9 mouse cellular contexts compared by ENCODE assay signal in the genomic region with DNA sequence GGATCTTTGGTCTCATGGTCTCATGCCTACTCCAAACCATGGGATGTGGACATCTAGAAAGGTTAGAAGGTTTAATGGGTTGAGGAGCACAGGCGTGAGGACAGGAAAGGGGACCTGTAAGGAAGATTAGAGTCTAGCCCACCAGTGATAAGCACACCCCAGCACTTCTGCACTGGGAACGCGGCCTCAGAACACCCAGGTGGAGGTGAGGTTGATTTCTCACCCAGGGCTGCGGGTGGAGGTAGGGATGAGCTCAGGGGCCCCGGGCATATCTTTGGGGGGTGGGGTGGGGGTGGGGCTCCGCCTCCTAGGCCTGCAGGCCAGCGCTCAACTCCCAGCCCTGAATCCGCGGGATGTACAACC. TPM values are rescaled to one million over a fixed set of nuclear protein-coding genes. Genes with fewer than 3 reads are reported as not detected.
A peak's percentile ranks its signal among the peaks of the same experiment; 100 is the strongest.
DNase-seq lines count a peak whose midpoint lies in the region; ATAC-seq lines count a peak whose summit lies in the region.
"Had no signal": no experiment of that assay in that cellular context is flagged by ENCODE, and none has a peak within 500 bp of the region (broad histone marks: within the 10 kb centered on the region; RNA-seq: fewer than 3 reads in every experiment).

No protein-coding gene starts in this region.

- H3K27ac ChIP-seq in kidney, embryonic 14.5 days (ENCODE audit: low read depth, low read length), result peak overlapping the region; percentile 80; the same call in 1 of the 2 replicates
- H3K27ac ChIP-seq in brown adipose tissue, adult 24 weeks (replicated peaks; ENCODE audit: low read depth, low read length), result no peak overlapping the region
- no peak overlapping the region; the same call in 1 of the 2 replicates for H3K27ac ChIP-seq in hindbrain, embryonic 13.5 days
- no peak overlapping the region for H3K27ac ChIP-seq in midbrain, embryonic 13.5 days

- 0 out of 2 replicates have a peak, but pooled peaks cover 3% of the 10 kb centered on the region for H3K27me3 ChIP-seq in kidney, embryonic 14.5 days (ENCODE audit: control insufficient read depth, insufficient read depth, low read length)
- peaks cover 27% of the 10 kb centered on the region for H3K27me3 ChIP-seq in hindbrain, embryonic 13.5 days
- peaks cover 36% of the 10 kb centered on the region for H3K27me3 ChIP-seq in midbrain, embryonic 13.5 days

- no peak for DNase-seq in kidney, postnatal 4 days
- DNase-seq in layer of hippocampus, postnatal 10 days (ENCODE audit: low spot score in 2 of 2), result no peak
- no peak for DNase-seq in thymus, postnatal 25 days
- DNase-seq in urinary bladder, postnatal 14 days (ENCODE audit: low spot score), result no peak

- H3K4me3 ChIP-seq in kidney, embryonic 14.5 days (ENCODE audit: low read length), result peak overlapping the region; percentile 82
- H3K4me3 ChIP-seq in brown adipose tissue, adult 24 weeks (ENCODE audit: insufficient read depth, low read depth, low read length), result peak overlapping the region; percentile 78
- H3K4me3 ChIP-seq in hindbrain, embryonic 13.5 days, result peak overlapping the region; percentile 73
- H3K4me3 ChIP-seq in midbrain, embryonic 13.5 days (replicated peaks), result peak overlapping the region; percentile 72

- ATAC-seq in kidney, embryonic 14.5 days (ENCODE audit: low FRiP score, low TSS enrichment), result no peak; the same call in 1 of the 2 replicates
- peak; percentile 55; the same call in 1 of the 2 replicates for ATAC-seq in hindbrain, embryonic 13.5 days (ENCODE audit: low FRiP score)
- ATAC-seq in midbrain, embryonic 13.5 days, result no peak; the same call in 1 of the 2 replicates

- peak overlapping the region; percentile 79 for H3K4me2 ChIP-seq in kidney, embryonic 14.5 days (replicated peaks; ENCODE audit: low read depth, low read length)
- peak overlapping the region; percentile 71 for H3K4me2 ChIP-seq in hindbrain, embryonic 13.5 days
- peak overlapping the region; percentile 73 for H3K4me2 ChIP-seq in midbrain, embryonic 13.5 days (replicated peaks)

- peak overlapping the region; percentile 63 for H3K9ac ChIP-seq in kidney, embryonic 14.5 days (ENCODE audit: low read depth, low read length)
- peak overlapping the region; percentile 81 for H3K9ac ChIP-seq in hindbrain, embryonic 13.5 days
- peak overlapping the region; percentile 72 for H3K9ac ChIP-seq in midbrain, embryonic 13.5 days (replicated peaks)

- H3K9me3 ChIP-seq in kidney, embryonic 14.5 days (ENCODE audit: control insufficient read depth, low read length), result no peaks in the 10 kb centered on the region
- no peaks in the 10 kb centered on the region for H3K9me3 ChIP-seq in hindbrain, embryonic 13.5 days
- no peaks in the 10 kb centered on the region for H3K9me3 ChIP-seq in midbrain, embryonic 13.5 days

- H3K4me1 ChIP-seq in kidney, embryonic 14.5 days (ENCODE audit: control insufficient read depth, insufficient read depth, low read length), result peaks cover 3% of the 10 kb centered on the region; the same call in 1 of the 2 replicates
- H3K4me1 ChIP-seq in brown adipose tissue, adult 24 weeks (ENCODE audit: control insufficient read depth, insufficient read depth, insufficient read length, low read length), result 0 out of 2 replicates have a peak, but pooled peaks cover 2% of the 10 kb centered on the region
- H3K4me1 ChIP-seq in hindbrain, embryonic 13.5 days (replicated peaks), result peaks cover 38% of the 10 kb centered on the region
- H3K4me1 ChIP-seq in midbrain, embryonic 13.5 days (replicated peaks), result peaks cover 18% of the 10 kb centered on the region

- WGBS in kidney, embryonic 14.5 days, result 6% methylated on average over 9 of the region's 9 CpGs
- 5% methylated on average over 6 of the region's 9 CpGs for WGBS in hindbrain, embryonic 13.5 days
- WGBS in midbrain, embryonic 13.5 days, result 4% methylated on average over 9 of the region's 9 CpGs

- no peaks in the 10 kb centered on the region for H3K36me3 ChIP-seq in kidney, embryonic 14.5 days (ENCODE audit: control insufficient read depth, insufficient read depth, low read length)
- no peaks in the 10 kb centered on the region for H3K36me3 ChIP-seq in hindbrain, embryonic 13.5 days
- no peaks in the 10 kb centered on the region for H3K36me3 ChIP-seq in midbrain, embryonic 13.5 days

RNA-seq across cellular contexts. Expression of gene Capn5, which starts 0.5 kb away (rescaled TPM):
- 4.8 and 10.4 TPM in 2 replicates for polyA plus RNA-seq in kidney, embryonic 14.5 days (2014; fragmentation: Nextera tagmentation; extraction: Ambion mirVana)
- 1.5 and 1.8 TPM in 2 replicates for polyA plus RNA-seq in brown adipose tissue, adult 24 weeks (2012; ENCODE audit: insufficient read depth, insufficient read length, missing spikeins)
- polyA plus RNA-seq in hindbrain, embryonic 13.5 days (2015; fragmentation: Nextera tagmentation; extraction: Ambion mirVana), result 15.3 and 16.3 TPM in 2 replicates
- 10.1 and 10.8 TPM in 2 replicates for polyA plus RNA-seq in midbrain, embryonic 13.5 days (2015; fragmentation: Nextera tagmentation; extraction: Ambion mirVana)
- total RNA-seq in layer of hippocampus, postnatal 10 days (2021), result 10 to 100 TPM; 55.9 to 61.7 TPM

RNA-seq across cellular contexts. Expression of gene B3gnt6, which starts 21.7 kb away (rescaled TPM):
- polyA plus RNA-seq in kidney, embryonic 14.5 days (2014; fragmentation: Nextera tagmentation; extraction: Ambion mirVana), result 0.15 TPM in 1 of 2 replicates, not detected in the other
- not detected in 2 replicates for polyA plus RNA-seq in brown adipose tissue, adult 24 weeks (2012; ENCODE audit: insufficient read depth, insufficient read length, missing spikeins)
- 0.27 TPM in 1 of 2 replicates, not detected in the other for polyA plus RNA-seq in hindbrain, embryonic 13.5 days (2015; fragmentation: Nextera tagmentation; extraction: Ambion mirVana)
- polyA plus RNA-seq in midbrain, embryonic 13.5 days (2015; fragmentation: Nextera tagmentation; extraction: Ambion mirVana), result 0.07 and 0.10 TPM in 2 replicates
- total RNA-seq in layer of hippocampus, postnatal 10 days (2021), result under 1 TPM in 1 of 2 experiments, not detected in 1; 0.22 TPM
- total RNA-seq: gastrocnemius, adult 18-20 months had no signal

RNA-seq across cellular contexts. Expression of gene Omp, which starts 32.2 kb away (rescaled TPM):
- polyA plus RNA-seq in kidney, embryonic 14.5 days (2014; fragmentation: Nextera tagmentation; extraction: Ambion mirVana), result 0.20 and 0.51 TPM in 2 replicates
- not detected in 2 replicates for polyA plus RNA-seq in brown adipose tissue, adult 24 weeks (2012; ENCODE audit: insufficient read depth, insufficient read length, missing spikeins)
- 0.30 and 0.49 TPM in 2 replicates for polyA plus RNA-seq in hindbrain, embryonic 13.5 days (2015; fragmentation: Nextera tagmentation; extraction: Ambion mirVana)
- polyA plus RNA-seq in midbrain, embryonic 13.5 days (2015; fragmentation: Nextera tagmentation; extraction: Ambion mirVana), result 0.21 and 0.28 TPM in 2 replicates
- total RNA-seq in layer of hippocampus, postnatal 10 days (2021), result 1 to 10 TPM; 1.5 to 1.8 TPM

RNA-seq across cellular contexts. Expression of gene Myo7a, which starts 58.2 kb away (rescaled TPM):
- polyA plus RNA-seq in kidney, embryonic 14.5 days (2014; fragmentation: Nextera tagmentation; extraction: Ambion mirVana), result 7.9 and 15.4 TPM in 2 replicates
- 3.3 and 4.5 TPM in 2 replicates for polyA plus RNA-seq in brown adipose tissue, adult 24 weeks (2012; ENCODE audit: insufficient read depth, insufficient read length, missing spikeins)
- polyA plus RNA-seq in hindbrain, embryonic 13.5 days (2015; fragmentation: Nextera tagmentation; extraction: Ambion mirVana), result 17.3 and 18.4 TPM in 2 replicates
- 17.8 and 19.0 TPM in 2 replicates for polyA plus RNA-seq in midbrain, embryonic 13.5 days (2015; fragmentation: Nextera tagmentation; extraction: Ambion mirVana)
- total RNA-seq in layer of hippocampus, postnatal 10 days (2021), result 10 to 100 TPM; 15.1 to 17.0 TPM
